Mouse (Mus musculus) liver, embryonic 11.5 days (tissue): ENCODE measurements around the gene Thy1. TPM values are rescaled to one million over a fixed set of nuclear protein-coding genes. Genes with fewer than 3 reads are reported as not detected.

ENCODE experiments used
- ATAC-seq: fragments of 200-750 bp; cut with Nextera tagmentation; replicated peaks from 2 replicates; pipeline ENCODE4 v1.8.0; 2017; ENCODE audit warnings: moderate number of reproducible peaks, mild to moderate bottlenecking, moderate TSS enrichment, moderate library complexity; ENCODE audit not compliant: low FRiP score
- DNase-seq: peaks from one replicate; pipeline ENCODE4 v3.0.0-alpha.2; 2017; ENCODE audit warnings: low spot score
- H3K27ac ChIP-seq: fragments of 300-500 bp; sonication (generic); 2 replicates; pipeline ENCODE4 v1.5.1; 2014; ENCODE audit warnings: mild to moderate bottlenecking, low read depth, low read length, control low read depth
- H3K27me3 ChIP-seq: fragments of 300-500 bp; sonication (generic); replicated peaks from 2 replicates; pipeline ENCODE4 v1.6.1; 2014; ENCODE audit warnings: low read length, mixed read lengths; ENCODE audit not compliant: control insufficient read depth, insufficient read depth
- H3K36me3 ChIP-seq: fragments of 300-500 bp; sonication (generic); 2 replicates; pipeline ENCODE4 v1.6.1; 2014; ENCODE audit warnings: mild to moderate bottlenecking, low read length, moderate library complexity, mixed read lengths; ENCODE audit not compliant: control insufficient read depth, insufficient read depth
- H3K4me1 ChIP-seq: fragments of 300-500 bp; sonication (generic); replicated peaks from 2 replicates; pipeline ENCODE4 v1.6.1; 2014; ENCODE audit warnings: low read length, mixed read lengths; ENCODE audit not compliant: control insufficient read depth, insufficient read depth
- H3K4me2 ChIP-seq: fragments of 300-500 bp; sonication (generic); 2 replicates; pipeline ENCODE4 v1.6.1; 2014; ENCODE audit warnings: mild to moderate bottlenecking, control low read depth, moderate library complexity
- H3K4me3 ChIP-seq: fragments of 300-500 bp; sonication (generic); 2 replicates; pipeline ENCODE4 v1.5.1; 2014; ENCODE audit warnings: low read depth, low read length, control low read depth
- H3K9ac ChIP-seq: fragments of 300-500 bp; sonication (generic); 2 replicates; pipeline ENCODE4 v1.6.1; 2014; ENCODE audit warnings: low read depth, low read length, control low read depth
- H3K9me3 ChIP-seq: fragments of 300-500 bp; sonication (generic); 2 replicates; pipeline ENCODE4 v1.6.1; 2016; ENCODE audit warnings: low read length, inconsistent platforms, mixed read lengths; ENCODE audit not compliant: control insufficient read depth
- WGBS: fragments of 180-500 bp; shearing (Covaris S2); extraction: QIAGEN DNeasy Blood & Tissue Kit; methylation state at CpG from one replicate; pipeline ENCODE4 v1.1.7; 2014; 5-methylcytosine and 5-hydroxymethylcytosine counted together
- polyA plus RNA-seq: library from polyadenylated mRNA; unstranded; fragments of >200 nt; fragmentation: Nextera tagmentation; extraction: Ambion mirVana; gene quantifications from 2 replicates; pipeline ENCODE4 v1.2.1, GENCODE M21; 2014

Thy1 gene
- polyA plus RNA-seq: 0.18 TPM in 1 of 2 replicates, not detected in the other

DNA sequence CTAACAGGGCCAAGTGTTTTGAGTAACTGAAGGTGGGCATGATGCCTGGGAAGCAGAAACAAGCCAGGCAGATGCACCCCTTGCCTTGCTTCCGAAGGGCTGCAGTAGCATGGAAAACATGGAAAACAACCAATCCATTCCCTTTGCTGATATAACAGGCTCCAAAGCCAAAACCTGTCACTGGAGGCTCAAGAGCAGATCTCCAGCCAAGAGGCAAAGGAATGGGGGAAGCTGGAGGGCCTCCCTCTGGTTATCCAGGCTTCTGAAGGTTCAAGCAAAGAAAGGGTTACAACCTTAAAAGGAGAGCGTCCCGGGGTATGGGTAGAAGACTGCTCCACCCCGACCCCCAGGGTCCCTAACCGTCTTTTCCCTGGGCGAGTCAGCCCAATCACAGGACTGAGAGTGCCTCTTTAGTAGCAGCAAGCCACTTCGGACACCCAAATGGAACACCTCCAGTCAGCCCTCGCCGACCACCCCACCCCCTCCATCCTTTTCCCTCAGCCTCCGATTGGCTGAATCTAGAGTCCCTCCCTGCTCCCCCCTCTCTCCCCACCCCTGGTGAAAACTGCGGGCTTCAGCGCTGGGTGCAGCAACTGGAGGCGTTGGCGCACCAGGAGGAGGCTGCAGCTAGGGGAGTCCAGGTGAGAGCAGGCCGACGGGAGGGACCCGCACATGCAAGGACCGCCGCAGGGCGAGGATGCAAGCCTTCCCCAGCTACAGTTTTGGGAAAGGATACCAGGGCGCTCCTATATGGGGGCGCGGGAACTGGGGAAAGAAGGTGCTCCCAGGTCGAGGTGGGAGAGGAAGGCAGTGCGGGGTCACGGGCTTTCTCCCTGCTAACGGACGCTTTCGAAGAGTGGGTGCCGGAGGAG lies at the start of gene Thy1:
Gene Thy1 (plus strand): TSS at position 549 of the 872 bp plus-strand sequence.
- DNase-seq (peak; percentile 36), ATAC-seq (no peak)
- Histone ChIP-seq H3K4me1 (peaks cover 7% of the 10 kb centered on the region), H3K36me3 (no peaks in the 10 kb centered on the region), H3K27ac (no peak within 1 kb of the TSS), H3K9me3 (no peaks in the 10 kb centered on the region), H3K4me2 (peak within 1 kb of the TSS; percentile 51), H3K9ac (no peak within 1 kb of the TSS), H3K27me3 (peaks cover 60% of the 10 kb centered on the region), H3K4me3 (peak within 1 kb of the TSS; percentile 7)
- 3% methylated on average over 30 of the region's 30 CpGs for WGBS

GRCm38 (mm10) chr9:43997681-43998080 lies 45.5 kb upstream of the Thy1 start:
- no peak overlapping the region for H3K27ac ChIP-seq
- no peaks in the 10 kb centered on the region for H3K36me3 ChIP-seq
- H3K9me3 ChIP-seq: no peaks in the 10 kb centered on the region
- no peak for DNase-seq
- H3K9ac ChIP-seq: no peak overlapping the region
- no peaks in the 10 kb centered on the region; the same call in 1 of the 2 replicates for H3K27me3 ChIP-seq
- no peaks in the 10 kb centered on the region for H3K4me1 ChIP-seq
- no peak overlapping the region for H3K4me2 ChIP-seq
- no peak overlapping the region for H3K4me3 ChIP-seq
- WGBS: 82% methylated on average over 2 of the region's 2 CpGs
- ATAC-seq: no peak

- Histone ChIP-seq H3K27ac (no peak overlapping the region), H3K4me1 (no peaks in the 10 kb centered on the region), H3K4me2 (no peak overlapping the region), H3K9ac (no peak overlapping the region), H3K36me3 (no peaks in the 10 kb centered on the region), H3K9me3 (no peaks in the 10 kb centered on the region), H3K4me3 (no peak overlapping the region), H3K27me3 (no peaks in the 10 kb centered on the region; the same call in 1 of the 2 replicates)
- ATAC-seq (no peak), DNase-seq (no peak)
- 82% methylated on average over 4 of the region's 4 CpGs for WGBS
Measured at GRCm38 (mm10) chr9:43998851-43999250, 44.3 kb upstream of the Thy1 start.

- Histone ChIP-seq H3K27me3 (no peaks in the 10 kb centered on the region), H3K27ac (no peak overlapping the region), H3K9ac (no peak overlapping the region), H3K4me3 (no peak overlapping the region), H3K4me2 (no peak overlapping the region), H3K4me1 (no peaks in the 10 kb centered on the region), H3K36me3 (no peaks in the 10 kb centered on the region), H3K9me3 (no peaks in the 10 kb centered on the region)
- DNase-seq (no peak), ATAC-seq (no peak)
- WGBS: 59% methylated on average over 3 of the region's 3 CpGs
Measured at GRCm38 (mm10) chr9:44004362-44004761, 38.8 kb upstream of the Thy1 start.

DNA sequence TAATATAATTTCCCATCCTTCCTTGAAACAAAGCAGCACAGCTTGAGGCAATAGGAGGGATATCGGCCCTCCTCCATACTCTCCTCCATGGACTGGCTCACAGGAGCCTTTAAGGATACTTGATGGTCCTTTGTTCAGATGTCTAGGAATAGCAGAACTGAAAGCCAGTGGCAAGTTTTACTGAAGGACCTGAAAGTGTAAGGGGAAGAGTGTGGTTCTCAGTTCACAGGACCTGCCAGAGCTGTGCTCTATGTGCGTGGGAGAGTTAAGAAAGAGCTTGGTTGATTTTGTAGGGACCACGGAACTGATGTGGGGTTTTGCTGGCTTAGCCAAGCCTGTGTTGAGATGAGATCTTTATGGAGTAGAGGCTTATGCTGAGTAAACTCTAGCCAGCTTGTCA lies 37.9 kb upstream of the Thy1 start:
- Histone ChIP-seq H3K4me2 (no peak overlapping the region), H3K36me3 (no peaks in the 10 kb centered on the region), H3K9ac (no peak overlapping the region), H3K27ac (no peak overlapping the region), H3K9me3 (no peaks in the 10 kb centered on the region), H3K4me1 (no peaks in the 10 kb centered on the region), H3K4me3 (no peak overlapping the region), H3K27me3 (no peaks in the 10 kb centered on the region)
- ATAC-seq: no peak
- WGBS: 76% methylated on average over 3 of the region's 3 CpGs
- DNase-seq: no peak

- 50% methylated on average over 2 of the region's 2 CpGs for WGBS
- ATAC-seq (no peak), DNase-seq (no peak)
Measured at GRCm38 (mm10) chr9:44007323-44007722, 35.9 kb upstream of the Thy1 start.

DNA sequence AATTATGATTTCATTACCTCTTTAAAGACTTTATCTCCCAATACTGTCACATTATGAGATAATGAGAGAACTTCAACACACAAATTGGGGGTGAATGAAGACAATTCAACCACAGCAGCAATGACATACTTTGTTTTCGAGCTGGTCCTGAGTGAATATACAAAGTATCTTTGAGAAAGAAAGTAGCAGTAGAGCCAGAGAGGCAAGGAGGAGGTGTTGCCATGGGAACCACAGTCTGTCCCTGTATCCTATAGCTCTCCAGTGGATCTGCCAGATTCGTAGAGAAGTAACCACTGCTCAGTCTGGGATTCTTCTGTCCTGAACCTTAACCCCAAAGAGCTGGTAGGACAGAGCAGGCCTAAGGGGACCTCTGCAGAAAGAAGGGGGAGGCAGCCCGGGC lies 35.2 kb upstream of the Thy1 start:
- no peak overlapping the region for H3K4me3 ChIP-seq
- ATAC-seq (no peak), DNase-seq (no peak)
- H3K27me3 ChIP-seq: no peaks in the 10 kb centered on the region
- WGBS: 81% methylated on average over 3 of the region's 3 CpGs
- no peak overlapping the region for H3K4me2 ChIP-seq
- no peaks in the 10 kb centered on the region for H3K4me1 ChIP-seq
- H3K36me3 ChIP-seq: no peaks in the 10 kb centered on the region
- no peak overlapping the region for H3K9ac ChIP-seq
- no peaks in the 10 kb centered on the region for H3K9me3 ChIP-seq
- H3K27ac ChIP-seq: no peak overlapping the region

More at GRCm38 (mm10) chr9:44007323-44007722, 35.9 kb upstream of the Thy1 start:
- Histone ChIP-seq H3K4me2 (no peak overlapping the region), H3K36me3 (no peaks in the 10 kb centered on the region), H3K27ac (no peak overlapping the region), H3K4me3 (no peak overlapping the region), H3K9ac (no peak overlapping the region), H3K4me1 (no peaks in the 10 kb centered on the region), H3K27me3 (no peaks in the 10 kb centered on the region), H3K9me3 (no peaks in the 10 kb centered on the region)

- DNase-seq (no peak), ATAC-seq (no peak)
- Histone ChIP-seq H3K9ac (no peak overlapping the region), H3K4me3 (no peak overlapping the region), H3K36me3 (no peaks in the 10 kb centered on the region), H3K27ac (no peak overlapping the region), H3K27me3 (no peaks in the 10 kb centered on the region), H3K9me3 (no peaks in the 10 kb centered on the region), H3K4me1 (no peaks in the 10 kb centered on the region), H3K4me2 (no peak overlapping the region)
- 75% methylated on average over 3 of the region's 3 CpGs for WGBS
Measured at GRCm38 (mm10) chr9:44010900-44011299, 32.3 kb upstream of the Thy1 start.

GRCm38 (mm10) chr9:44011668-44012067 lies 31.5 kb upstream of the Thy1 start:
- ATAC-seq (no peak), DNase-seq (no peak)
- H3K4me3 ChIP-seq: no peak overlapping the region
- H3K4me1 ChIP-seq: no peaks in the 10 kb centered on the region
- no peak overlapping the region for H3K9ac ChIP-seq
- 65% methylated on average over 5 of the region's 5 CpGs for WGBS
- H3K27ac ChIP-seq: no peak overlapping the region
- H3K36me3 ChIP-seq: no peaks in the 10 kb centered on the region
- H3K4me2 ChIP-seq: no peak overlapping the region
- H3K27me3 ChIP-seq: no peaks in the 10 kb centered on the region
- no peaks in the 10 kb centered on the region for H3K9me3 ChIP-seq
